Mouse (Mus musculus): ENCODE measurements around the gene Olfr834.

Olfr834 gene

GRCm38 (mm10) chr9:18987690-18988089 lies at the start of gene Olfr834:
Olfr834 (plus strand) TSS chr9:18987990.
- DNase-seq = no peak

GRCm38 (mm10) chr9:18962021-18962420 lies 25.8 kb upstream of the Olfr834 start:
- DNase-seq = no peak

DNA sequence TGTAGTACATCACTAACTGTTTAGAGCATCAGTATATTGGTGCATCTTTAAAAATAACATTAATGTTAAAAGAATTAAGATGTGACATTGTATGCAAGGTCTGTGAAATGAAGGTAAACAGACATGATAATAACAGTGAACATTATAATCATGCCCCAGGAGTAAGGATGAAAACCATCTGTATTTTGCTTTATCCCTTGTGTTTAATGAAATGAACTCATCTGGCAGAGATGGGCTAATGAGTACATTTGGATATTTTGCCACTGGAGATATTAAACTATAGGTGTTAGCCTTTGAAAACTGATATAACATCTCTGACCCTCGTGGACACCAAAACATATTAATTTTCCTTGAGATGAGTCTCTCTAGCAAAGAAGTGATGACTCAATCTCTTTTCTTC lies 44.6 kb downstream of the Olfr834 start, which contains the start of gene Olfr835:
Gene Olfr835 (plus strand): TSS at position 301 of the 400 bp plus-strand sequence.
- DNase-seq = no peak
